Mouse (Mus musculus): ENCODE data around the gene Rex1bd.

Rex1bd gene

GRCm38 (mm10) chr8:70506328-70507026 is at the start of gene Rex1bd:
Gene Rex1bd, minus strand, starts transcription at chr8:70506752.
- DNase-seq (ENCODE audit: low spot score), result peak; percentile 93

- no peak for DNase-seq (ENCODE audit: low spot score)
Measured at GRCm38 (mm10) chr8:70555079-70555747, 48.7 kb upstream of the Rex1bd start.

GRCm38 (mm10) chr8:70553740-70554139 is 47.2 kb upstream of the Rex1bd start:
- DNase-seq (ENCODE audit: low spot score), result no peak

- no peak for DNase-seq (ENCODE audit: low spot score)
Measured at GRCm38 (mm10) chr8:70552836-70553235, 46.3 kb upstream of the Rex1bd start.

GRCm38 (mm10) chr8:70551558-70552161 is 45.1 kb upstream of the Rex1bd start:
- DNase-seq (ENCODE audit: low spot score), result no peak

GRCm38 (mm10) chr8:70549412-70550184 is 43.0 kb upstream of the Rex1bd start:
- no peak for DNase-seq (ENCODE audit: low spot score)

- no peak for DNase-seq (ENCODE audit: low spot score)
Measured at GRCm38 (mm10) chr8:70547762-70548161, 41.2 kb upstream of the Rex1bd start.

- no peak for DNase-seq (ENCODE audit: low spot score)
Measured at GRCm38 (mm10) chr8:70546412-70546811, 39.9 kb upstream of the Rex1bd start.

- DNase-seq (ENCODE audit: low spot score), result no peak
Measured at GRCm38 (mm10) chr8:70544200-70544687, 37.7 kb upstream of the Rex1bd start.

GRCm38 (mm10) chr8:70541081-70541480 is 34.5 kb upstream of the Rex1bd start:
- DNase-seq (ENCODE audit: low spot score), result no peak

GRCm38 (mm10) chr8:70540507-70541071 is 34.0 kb upstream of the Rex1bd start:
- no peak for DNase-seq (ENCODE audit: low spot score)

- DNase-seq (ENCODE audit: low spot score), result no peak
Measured at GRCm38 (mm10) chr8:70540013-70540506, 33.5 kb upstream of the Rex1bd start.

- DNase-seq (ENCODE audit: low spot score), result peak; percentile 99
Measured at GRCm38 (mm10) chr8:70539077-70539813, 32.7 kb upstream of the Rex1bd start, which contains the start of gene Ell. Gene Ell, plus strand, starts transcription at chr8:70539457.

GRCm38 (mm10) chr8:70538633-70539076 is 32.1 kb upstream of the Rex1bd start:
- DNase-seq (ENCODE audit: low spot score), result peak; percentile 100

GRCm38 (mm10) chr8:70538024-70538579 is 31.6 kb upstream of the Rex1bd start:
- no peak for DNase-seq (ENCODE audit: low spot score)

GRCm38 (mm10) chr8:70535701-70536100 is 29.1 kb upstream of the Rex1bd start:
- no peak for DNase-seq (ENCODE audit: low spot score)

- no peak for DNase-seq (ENCODE audit: low spot score)
Measured at GRCm38 (mm10) chr8:70535221-70535620, 28.7 kb upstream of the Rex1bd start.

GRCm38 (mm10) chr8:70534281-70534680 is 27.7 kb upstream of the Rex1bd start:
- DNase-seq (ENCODE audit: low spot score), result no peak

GRCm38 (mm10) chr8:70530314-70530713 is 23.8 kb upstream of the Rex1bd start:
- no peak for DNase-seq (ENCODE audit: low spot score)

GRCm38 (mm10) chr8:70529741-70530161 is 23.2 kb upstream of the Rex1bd start:
- no peak for DNase-seq (ENCODE audit: low spot score)
